Mouse (Mus musculus) mesoderm, embryonic 11.5 days (tissue): ENCODE results near the gene Rbpjl.
A peak's percentile ranks its signal among the peaks of the same experiment; 100 is the strongest.

Source experiments
- DNase-seq: peaks from one replicate; pipeline ENCODE4 v3.0.0-alpha.2; 2012; ENCODE audit warnings: low read depth, low spot score

The Rbpjl gene

GRCm38 (mm10) chr2:164445399-164446085 lies 42.6 kb downstream of the Rbpjl start:
- DNase-seq: no peak

- no peak for DNase-seq
These were observed 43.1 kb downstream of the Rbpjl start for GRCm38 (mm10) chr2:164446086-164446469.

- DNase-seq: no peak
These were observed 45.2 kb downstream of the Rbpjl start for GRCm38 (mm10) chr2:164448140-164448539.

- no peak for DNase-seq
These were observed 46.0 kb downstream of the Rbpjl start for GRCm38 (mm10) chr2:164448921-164449320.

GRCm38 (mm10) chr2:164449341-164450042 lies 46.6 kb downstream of the Rbpjl start:
- no peak for DNase-seq

GRCm38 (mm10) chr2:164452000-164452676 lies 49.2 kb downstream of the Rbpjl start:
- DNase-seq: peak; percentile 46

- no peak for DNase-seq
These were observed 50.3 kb downstream of the Rbpjl start for GRCm38 (mm10) chr2:164453047-164453757.

GRCm38 (mm10) chr2:164453887-164454500 lies 51.1 kb downstream of the Rbpjl start:
- DNase-seq: no peak

GRCm38 (mm10) chr2:164454846-164455245 lies 51.9 kb downstream of the Rbpjl start:
- no peak for DNase-seq

GRCm38 (mm10) chr2:164455421-164456190 lies 52.7 kb downstream of the Rbpjl start:
- DNase-seq: no peak

GRCm38 (mm10) chr2:164456413-164456812 lies 53.5 kb downstream of the Rbpjl start:
- no peak for DNase-seq

GRCm38 (mm10) chr2:164456864-164457300 lies 53.9 kb downstream of the Rbpjl start, which contains the start of gene Sys1:
Gene Sys1 (plus strand): TSS chr2:164456964.
- DNase-seq: peak; percentile 30

GRCm38 (mm10) chr2:164457942-164458341 lies 55.0 kb downstream of the Rbpjl start:
- no peak for DNase-seq

GRCm38 (mm10) chr2:164458535-164458934 lies 55.6 kb downstream of the Rbpjl start:
- DNase-seq: no peak

- DNase-seq: peak; percentile 98
These were observed 58.0 kb downstream of the Rbpjl start, which contains the start of gene Gm20458 for GRCm38 (mm10) chr2:164460745-164461551. Gene Gm20458 (plus strand): TSS chr2:164460967.
